Mouse (Mus musculus): ENCODE results near the gene M1ap. TPM values are rescaled to one million over a fixed set of nuclear protein-coding genes. Genes with fewer than 3 reads are reported as not detected.
A peak's percentile ranks its signal among the peaks of the same experiment; 100 is the strongest.

M1ap gene
- polyA plus RNA-seq, 1 experiment, result 0.92 TPM

- no peaks in the 10 kb centered on the region for H3K27me3 ChIP-seq (ENCODE audit: control insufficient read depth, insufficient read depth, insufficient read length)
- TF ChIP-seq CEBPB (IDR thresholded peaks at IDR 0.05; ENCODE audit: insufficient read depth, poor library complexity, severe bottlenecking) (no peak), MAX (IDR thresholded peaks at IDR 0.05; ENCODE audit: low read depth) (no peak), POLR2AphosphoS2 (IDR thresholded peaks at IDR 0.05; ENCODE audit: insufficient read length, low read depth) (no peak), MYOG (IDR thresholded peaks at IDR 0.05; ENCODE audit: control insufficient read depth in 1 of 3, insufficient read depth in 1 of 3, insufficient read length in 2 of 3, low read depth in 2 of 3) (no peak), SRF (IDR thresholded peaks at IDR 0.05; ENCODE audit: control insufficient read depth, insufficient read length, low read depth) (no peak), TCF3 (IDR thresholded peaks at IDR 0.05; ENCODE audit: insufficient read length, low read depth) (no peak), TCF12 (IDR thresholded peaks at IDR 0.05; ENCODE audit: insufficient read depth, poor library complexity, severe bottlenecking) (no peak)
Observed at GRCm38 (mm10) chr6:83008659-83009058, 62.0 kb downstream of the M1ap start.

GRCm38 (mm10) chr6:83010010-83010409, 63.3 kb downstream of the M1ap start:
- Histone ChIP-seq H3K4me2 (ENCODE audit: low read depth) (no peak overlapping the region), H3K36me3 (ENCODE audit: control insufficient read depth, insufficient read depth) (no peaks in the 10 kb centered on the region), H3K79me2 (ENCODE audit: control insufficient read depth, insufficient read depth) (no peaks in the 10 kb centered on the region), H3ac (ENCODE audit: control insufficient read depth, insufficient read length) (no peak overlapping the region), H3K27me3 (ENCODE audit: control insufficient read depth, insufficient read depth, insufficient read length) (no peaks in the 10 kb centered on the region), H3K4me3 (no peak overlapping the region)
- TF ChIP-seq TCF3 (IDR thresholded peaks at IDR 0.05; ENCODE audit: insufficient read length, low read depth) (no peak), MAX (IDR thresholded peaks at IDR 0.05; ENCODE audit: low read depth) (no peak), MYOD1 (IDR thresholded peaks at IDR 0.05; ENCODE audit: control insufficient read depth in 1 of 3, insufficient read length in 2 of 3, low read depth in 2 of 3) (no peak)

More at GRCm38 (mm10) chr6:83008659-83009058, 62.0 kb downstream of the M1ap start:
- Histone ChIP-seq H3K79me2 (ENCODE audit: control insufficient read depth, insufficient read depth) (no peaks in the 10 kb centered on the region), H3K36me3 (ENCODE audit: control insufficient read depth, insufficient read depth) (no peaks in the 10 kb centered on the region), H3K4me3 (no peak overlapping the region), H3K4me2 (ENCODE audit: low read depth) (no peak overlapping the region), H3ac (ENCODE audit: control insufficient read depth, insufficient read length) (no peak overlapping the region)

DNA sequence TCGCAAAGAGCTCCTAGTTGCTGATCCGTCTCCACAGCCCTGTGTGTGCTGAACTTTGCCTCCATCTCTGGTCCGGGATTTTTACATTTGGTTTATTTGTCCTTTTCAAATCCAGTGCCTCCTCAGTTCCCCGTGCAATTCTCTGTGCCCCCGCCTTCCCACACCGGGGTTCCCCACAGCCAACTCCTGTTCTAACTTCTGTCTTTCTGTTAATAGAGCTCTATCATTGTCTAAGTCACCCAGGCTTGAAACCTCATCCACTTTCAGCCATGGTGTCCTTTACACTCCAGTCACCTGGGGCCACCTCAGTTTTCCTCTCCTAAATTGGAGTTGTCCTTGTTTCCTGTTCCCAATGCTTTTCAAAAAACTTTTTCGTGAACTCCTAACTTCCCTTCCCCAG, 64.6 kb downstream of the M1ap start:
- no peak overlapping the region for H3ac ChIP-seq (ENCODE audit: control insufficient read depth, insufficient read length)
- H3K4me3 ChIP-seq, result no peak overlapping the region
- H3K27me3 ChIP-seq (ENCODE audit: control insufficient read depth, insufficient read depth, insufficient read length), result no peaks in the 10 kb centered on the region
- TF ChIP-seq MYOD1 (IDR thresholded peaks at IDR 0.05; ENCODE audit: control insufficient read depth in 1 of 3, insufficient read length in 2 of 3, low read depth in 2 of 3), result no peak
- TF ChIP-seq USF1 (IDR thresholded peaks at IDR 0.05; ENCODE audit: low read depth), result no peak
- TF ChIP-seq SRF (IDR thresholded peaks at IDR 0.05; ENCODE audit: control insufficient read depth, insufficient read length, low read depth), result no peak
- TF ChIP-seq POLR2AphosphoS2 (IDR thresholded peaks at IDR 0.05; ENCODE audit: insufficient read length, low read depth), result no peak
- no peak for TF ChIP-seq TCF12 (IDR thresholded peaks at IDR 0.05; ENCODE audit: insufficient read depth, poor library complexity, severe bottlenecking)
- no peak for TF ChIP-seq MAX (IDR thresholded peaks at IDR 0.05; ENCODE audit: low read depth)
- no peak for TF ChIP-seq E2F4 (IDR thresholded peaks at IDR 0.05; ENCODE audit: insufficient read depth)
- no peak for TF ChIP-seq REST (IDR thresholded peaks at IDR 0.05; ENCODE audit: insufficient read depth, insufficient read length)
- no peak for TF ChIP-seq POLR2A (IDR thresholded peaks at IDR 0.05; ENCODE audit: insufficient read length, low read depth)
- no peak for TF ChIP-seq MYOG (IDR thresholded peaks at IDR 0.05; ENCODE audit: control insufficient read depth in 1 of 3, insufficient read depth in 1 of 3, insufficient read length in 2 of 3, low read depth in 2 of 3)
- TF ChIP-seq CEBPB (IDR thresholded peaks at IDR 0.05; ENCODE audit: insufficient read depth, poor library complexity, severe bottlenecking), result no peak
- TF ChIP-seq TCF3 (IDR thresholded peaks at IDR 0.05; ENCODE audit: insufficient read length, low read depth), result no peak
- H3K79me2 ChIP-seq (ENCODE audit: control insufficient read depth, insufficient read depth), result no peaks in the 10 kb centered on the region
- no peak overlapping the region for H3K4me2 ChIP-seq (ENCODE audit: low read depth)
- H3K36me3 ChIP-seq (ENCODE audit: control insufficient read depth, insufficient read depth), result no peaks in the 10 kb centered on the region

- Histone ChIP-seq H3K79me2 (ENCODE audit: control insufficient read depth, insufficient read depth) (no peaks in the 10 kb centered on the region), H3K27me3 (ENCODE audit: control insufficient read depth, insufficient read depth, insufficient read length) (no peaks in the 10 kb centered on the region), H3K36me3 (ENCODE audit: control insufficient read depth, insufficient read depth) (no peaks in the 10 kb centered on the region), H3K4me3 (no peak overlapping the region), H3K4me2 (ENCODE audit: low read depth) (no peak overlapping the region), H3ac (ENCODE audit: control insufficient read depth, insufficient read length) (no peak overlapping the region)
- no peak for TF ChIP-seq E2F4 (IDR thresholded peaks at IDR 0.05; ENCODE audit: insufficient read depth)
Observed at GRCm38 (mm10) chr6:83011756-83012155, 65.1 kb downstream of the M1ap start.

- Histone ChIP-seq H3K36me3 (ENCODE audit: control insufficient read depth, insufficient read depth) (no peaks in the 10 kb centered on the region), H3K27me3 (ENCODE audit: control insufficient read depth, insufficient read depth, insufficient read length) (no peaks in the 10 kb centered on the region), H3ac (ENCODE audit: control insufficient read depth, insufficient read length) (no peak overlapping the region), H3K4me3 (no peak overlapping the region), H3K79me2 (ENCODE audit: control insufficient read depth, insufficient read depth) (no peaks in the 10 kb centered on the region), H3K4me2 (ENCODE audit: low read depth) (peak overlapping the region; percentile 77)
- TF ChIP-seq POLR2AphosphoS2 (IDR thresholded peaks at IDR 0.05; ENCODE audit: insufficient read length, low read depth), result no peak
Observed at GRCm38 (mm10) chr6:83013444-83013843, 66.7 kb downstream of the M1ap start.
